Mouse (Mus musculus): Measurements from ENCODE around the gene Fsip1. TPM values are rescaled to one million over a fixed set of nuclear protein-coding genes. Genes with fewer than 3 reads are reported as not detected.
A peak's percentile ranks its signal among the peaks of the same experiment; 100 is the strongest.

Fsip1 gene
- polyA plus RNA-seq, 1 experiment from 2014 or later, result 0.21 TPM

- H3K27me3 ChIP-seq (ENCODE audit: insufficient read depth, low read length), result no peaks in the 10 kb centered on the region
- H3K4me3 ChIP-seq (ENCODE audit: low read depth, low read length), result no peak overlapping the region
- no peak overlapping the region for H3K9ac ChIP-seq (replicated peaks)
- ATAC-seq (peak; percentile 65; the same call in 1 of the 2 replicates), DNase-seq (no peak)
- TF ChIP-seq EP300 (IDR thresholded peaks at IDR 0.05; ENCODE audit: low read depth) (no peak), CTCF (IDR thresholded peaks at IDR 0.05; ENCODE audit: low read depth) (no peak)
- 63% methylated on average over 10 of the region's 10 CpGs for WGBS (ENCODE audit: insufficient replicate concordance)
- H3K9me3 ChIP-seq (ENCODE audit: low read length), result no peaks in the 10 kb centered on the region
- no peaks in the 10 kb centered on the region for H3K4me1 ChIP-seq (ENCODE audit: insufficient read depth)
- no peak overlapping the region for H3K27ac ChIP-seq (ENCODE audit: low read depth)
- no peak overlapping the region for H3K4me2 ChIP-seq (ENCODE audit: low read depth, low read length)
- H3K36me3 ChIP-seq (replicated peaks; ENCODE audit: insufficient read depth, low read length), result no peaks in the 10 kb centered on the region
These were observed 31.3 kb downstream of the Fsip1 start for GRCm38 (mm10) chr2:118225316-118226041.

GRCm38 (mm10) chr2:118217993-118218595, 38.7 kb downstream of the Fsip1 start:
- no peaks in the 10 kb centered on the region for H3K4me1 ChIP-seq (ENCODE audit: insufficient read depth)
- no peak overlapping the region for H3K27ac ChIP-seq (ENCODE audit: low read depth)
- no peaks in the 10 kb centered on the region for H3K27me3 ChIP-seq (ENCODE audit: insufficient read depth, low read length)
- 38% methylated on average over 4 of the region's 4 CpGs for whole genome bisulfite sequencing (ENCODE audit: insufficient replicate concordance)
- no peak for TF ChIP-seq CTCF (IDR thresholded peaks at IDR 0.05; ENCODE audit: low read depth)
- TF ChIP-seq EP300 (IDR thresholded peaks at IDR 0.05; ENCODE audit: low read depth), result no peak
- H3K4me2 ChIP-seq (ENCODE audit: low read depth, low read length), result no peak overlapping the region
- no peak overlapping the region for H3K9ac ChIP-seq (replicated peaks)
- no peaks in the 10 kb centered on the region for H3K9me3 ChIP-seq (ENCODE audit: low read length)
- H3K36me3 ChIP-seq (replicated peaks; ENCODE audit: insufficient read depth, low read length), result no peaks in the 10 kb centered on the region
- no peak for DNase-seq
- H3K4me3 ChIP-seq (ENCODE audit: low read depth, low read length), result no peak overlapping the region
- no peak for ATAC-seq

DNA sequence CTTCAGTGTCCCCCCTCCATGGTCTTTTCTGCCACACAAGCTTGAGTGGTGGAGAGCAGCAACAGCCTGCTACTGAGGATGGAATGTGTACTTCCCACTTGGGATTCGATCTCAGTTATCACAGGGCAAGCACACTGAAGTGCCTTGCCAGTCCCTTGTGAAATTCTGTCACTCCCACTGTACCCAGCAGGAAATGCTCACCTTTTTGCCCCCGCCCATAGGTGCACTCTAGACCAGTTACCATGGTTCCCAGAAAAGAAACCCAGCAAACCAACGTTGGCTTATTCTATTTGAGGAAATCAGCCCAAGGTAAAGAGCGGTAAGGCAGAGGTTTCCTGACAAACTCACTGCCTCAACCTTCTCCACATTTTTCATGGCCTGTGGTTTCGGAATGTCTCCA, 47.1 kb downstream of the Fsip1 start:
- no peaks in the 10 kb centered on the region for H3K27me3 ChIP-seq (ENCODE audit: insufficient read depth, low read length)
- TF ChIP-seq CTCF (IDR thresholded peaks at IDR 0.05; ENCODE audit: low read depth), result no peak
- no peak for TF ChIP-seq EP300 (IDR thresholded peaks at IDR 0.05; ENCODE audit: low read depth)
- no peaks in the 10 kb centered on the region for H3K9me3 ChIP-seq (ENCODE audit: low read length)
- no peak overlapping the region for H3K4me3 ChIP-seq (ENCODE audit: low read depth, low read length)
- no peak overlapping the region for H3K4me2 ChIP-seq (ENCODE audit: low read depth, low read length)
- WGBS (ENCODE audit: insufficient replicate concordance), result 51% methylated on average over 5 of the region's 5 CpGs
- DNase-seq (no peak), ATAC-seq (no peak)
- no peaks in the 10 kb centered on the region for H3K36me3 ChIP-seq (replicated peaks; ENCODE audit: insufficient read depth, low read length)
- H3K4me1 ChIP-seq (ENCODE audit: insufficient read depth), result no peaks in the 10 kb centered on the region
- no peak overlapping the region for H3K27ac ChIP-seq (ENCODE audit: low read depth)
- H3K9ac ChIP-seq (replicated peaks), result no peak overlapping the region

DNA sequence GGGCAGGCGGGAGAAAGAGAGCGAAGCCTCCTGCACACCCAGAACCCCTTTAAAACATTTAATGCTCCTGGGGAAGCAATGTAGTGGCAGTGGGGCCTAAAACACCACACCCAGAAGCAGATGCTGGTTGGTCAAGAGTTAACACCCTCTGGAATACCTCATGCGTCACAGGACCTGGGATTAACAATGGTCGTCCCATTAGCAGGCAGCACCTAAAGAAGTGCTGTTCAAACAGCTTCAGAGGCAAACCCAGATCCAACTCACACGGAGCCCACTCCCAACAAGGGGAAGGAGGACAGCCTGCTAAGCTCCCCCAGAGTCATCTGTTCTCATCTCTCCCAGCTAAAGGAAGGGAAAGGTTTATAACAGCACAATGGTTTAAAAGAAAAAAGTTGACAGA, 48.1 kb downstream of the Fsip1 start:
- H3K4me1 ChIP-seq (ENCODE audit: insufficient read depth), result no peaks in the 10 kb centered on the region
- H3K4me3 ChIP-seq (ENCODE audit: low read depth, low read length), result no peak overlapping the region
- no peaks in the 10 kb centered on the region for H3K9me3 ChIP-seq (ENCODE audit: low read length)
- 63% methylated on average over 5 of the region's 5 CpGs for WGBS (ENCODE audit: insufficient replicate concordance)
- no peak overlapping the region for H3K27ac ChIP-seq (ENCODE audit: low read depth)
- H3K36me3 ChIP-seq (replicated peaks; ENCODE audit: insufficient read depth, low read length), result no peaks in the 10 kb centered on the region
- TF ChIP-seq EP300 (IDR thresholded peaks at IDR 0.05; ENCODE audit: low read depth) (no peak), CTCF (IDR thresholded peaks at IDR 0.05; ENCODE audit: low read depth) (no peak)
- no peak overlapping the region for H3K9ac ChIP-seq (replicated peaks)
- H3K4me2 ChIP-seq (ENCODE audit: low read depth, low read length), result no peak overlapping the region
- no peak for DNase-seq
- no peaks in the 10 kb centered on the region for H3K27me3 ChIP-seq (ENCODE audit: insufficient read depth, low read length)
- no peak for ATAC-seq

- WGBS (ENCODE audit: insufficient replicate concordance), result 56% methylated on average over 8 of the region's 8 CpGs
- no peaks in the 10 kb centered on the region for H3K4me1 ChIP-seq (ENCODE audit: insufficient read depth)
These were observed 50.7 kb downstream of the Fsip1 start for GRCm38 (mm10) chr2:118205991-118206585.

DNA sequence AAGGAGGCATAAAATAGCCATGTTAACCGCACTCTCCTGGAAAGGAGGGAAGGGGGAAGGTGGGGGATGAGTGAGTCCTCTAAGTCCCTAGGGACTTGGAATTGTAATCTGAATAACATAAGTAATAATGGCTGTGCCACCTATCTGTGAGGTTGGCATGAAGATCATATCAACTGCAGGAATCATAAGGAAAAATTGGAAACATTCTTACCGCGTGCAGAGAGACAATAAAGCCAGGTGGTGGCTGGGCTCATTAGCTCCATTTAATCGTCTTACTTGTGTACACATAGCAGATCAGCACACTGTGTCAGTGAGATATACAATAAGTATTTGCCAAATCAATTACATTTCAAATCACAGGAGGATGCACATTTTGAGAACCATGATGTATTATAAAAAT, 52.1 kb downstream of the Fsip1 start:
- Histone ChIP-seq H3K9me3 (ENCODE audit: low read length) (no peaks in the 10 kb centered on the region), H3K27ac (ENCODE audit: low read depth) (no peak overlapping the region), H3K4me2 (ENCODE audit: low read depth, low read length) (no peak overlapping the region), H3K4me1 (ENCODE audit: insufficient read depth) (no peaks in the 10 kb centered on the region), H3K4me3 (ENCODE audit: low read depth, low read length) (no peak overlapping the region), H3K27me3 (ENCODE audit: insufficient read depth, low read length) (no peaks in the 10 kb centered on the region), H3K36me3 (replicated peaks; ENCODE audit: insufficient read depth, low read length) (no peaks in the 10 kb centered on the region), H3K9ac (replicated peaks) (no peak overlapping the region)
- ATAC-seq, result no peak
- TF ChIP-seq EP300 (IDR thresholded peaks at IDR 0.05; ENCODE audit: low read depth) (no peak), CTCF (IDR thresholded peaks at IDR 0.05; ENCODE audit: low read depth) (no peak)
- WGBS (ENCODE audit: insufficient replicate concordance), result 76% methylated on average over 4 of the region's 4 CpGs
- DNase-seq, result no peak

More at GRCm38 (mm10) chr2:118205991-118206585, 50.7 kb downstream of the Fsip1 start:
- H3K9me3 ChIP-seq (ENCODE audit: low read length), result no peaks in the 10 kb centered on the region
- no peaks in the 10 kb centered on the region for H3K27me3 ChIP-seq (ENCODE audit: insufficient read depth, low read length)
- no peak overlapping the region for H3K4me2 ChIP-seq (ENCODE audit: low read depth, low read length)
- H3K9ac ChIP-seq (replicated peaks), result no peak overlapping the region
- no peak overlapping the region for H3K27ac ChIP-seq (ENCODE audit: low read depth)
- no peak for TF ChIP-seq CTCF (IDR thresholded peaks at IDR 0.05; ENCODE audit: low read depth)
- TF ChIP-seq EP300 (IDR thresholded peaks at IDR 0.05; ENCODE audit: low read depth), result no peak
- no peaks in the 10 kb centered on the region for H3K36me3 ChIP-seq (replicated peaks; ENCODE audit: insufficient read depth, low read length)
- no peak for DNase-seq
- H3K4me3 ChIP-seq (ENCODE audit: low read depth, low read length), result no peak overlapping the region
- no peak for ATAC-seq

Measured in liver, postnatal 0 days (tissue).